Mouse (Mus musculus) intestine, postnatal 0 days (tissue): ENCODE results near the gene Lsm10. TPM values are rescaled to one million over a fixed set of nuclear protein-coding genes. Genes with fewer than 3 reads are reported as not detected.

ENCODE experiments used
- ATAC-seq: fragments of 200-750 bp; cut with Nextera tagmentation; 2 replicates; pipeline ENCODE4 v1.8.0; 2017; ENCODE audit warnings: mild to moderate bottlenecking, moderate TSS enrichment, moderate library complexity
- H3K27ac ChIP-seq: fragments of 300-500 bp; sonication (generic); 2 replicates; pipeline ENCODE4 v1.5.1; 2014; ENCODE audit warnings: mild to moderate bottlenecking, low read depth, low read length, moderate library complexity
- H3K27me3 ChIP-seq: fragments of 300-500 bp; sonication (generic); replicated peaks from 2 replicates; pipeline ENCODE4 v1.6.1; 2014; ENCODE audit warnings: low read length, mixed read lengths; ENCODE audit not compliant: control insufficient read depth, insufficient read depth
- H3K36me3 ChIP-seq: fragments of 300-500 bp; sonication (generic); 2 replicates; pipeline ENCODE4 v1.6.1; 2014; ENCODE audit warnings: mild to moderate bottlenecking, moderate library complexity; ENCODE audit not compliant: control insufficient read depth, insufficient read depth
- H3K4me1 ChIP-seq: fragments of 300-500 bp; sonication (generic); replicated peaks from 2 replicates; pipeline ENCODE4 v1.6.1; 2014; ENCODE audit warnings: antibody characterized with exemption, low read length, mixed read lengths; ENCODE audit not compliant: control insufficient read depth, insufficient read depth
- H3K4me2 ChIP-seq: fragments of 300-500 bp; sonication (generic); replicated peaks from 2 replicates; pipeline ENCODE4 v1.6.1; 2014; ENCODE audit warnings: low read depth, mild to moderate bottlenecking, moderate library complexity
- H3K4me3 ChIP-seq: fragments of 300-500 bp; sonication (generic); 2 replicates; pipeline ENCODE4 v1.5.1; 2014; ENCODE audit warnings: low read depth, low read length
- H3K9ac ChIP-seq: fragments of 300-500 bp; sonication (generic); 2 replicates; pipeline ENCODE4 v1.6.1; 2014; ENCODE audit warnings: mild to moderate bottlenecking, low read depth, low read length
- H3K9me3 ChIP-seq: fragments of 300-500 bp; sonication (generic); 2 replicates; pipeline ENCODE4 v1.6.1; 2016; ENCODE audit warnings: mixed run types; ENCODE audit not compliant: control insufficient read depth
- CTCF ChIP-seq: sonication (generic); IDR thresholded peaks from 2 replicates; pipeline ENCODE4 v1.5.1; 2016; ENCODE audit warnings: low read depth, mild to moderate bottlenecking, control low read depth, antibody characterized with exemption, moderate library complexity
- WGBS: fragments of 180-500 bp; shearing (Covaris S2); extraction: QIAGEN DNeasy Blood & Tissue Kit; methylation state at CpG from one replicate; pipeline ENCODE4 v1.1.7; 2014; 5-methylcytosine and 5-hydroxymethylcytosine counted together
- polyA plus RNA-seq: library from polyadenylated mRNA; unstranded; fragments of >200 nt; fragmentation: Nextera tagmentation; extraction: Ambion mirVana; gene quantifications from 2 replicates; pipeline ENCODE4 v1.2.1, GENCODE M21; 2015

The Lsm10 gene
- polyA plus RNA-seq, 1 experiment from 2014 or later, result 49.0 TPM

GRCm38 (mm10) chr4:126108061-126108740 lies 11.8 kb downstream of the Lsm10 start:
- Histone ChIP-seq H3K9me3 (no peaks in the 10 kb centered on the region), H3K9ac (0 out of 2 replicates have a peak overlapping the region, but pooled peaks have one; percentile 11), H3K27ac (no peak overlapping the region), H3K4me2 (no peak overlapping the region), H3K27me3 (no peaks in the 10 kb centered on the region), H3K36me3 (no peaks in the 10 kb centered on the region), H3K4me1 (peaks cover 20% of the 10 kb centered on the region), H3K4me3 (no peak overlapping the region)
- WGBS, result 63% methylated on average over 8 of the region's 8 CpGs
- TF ChIP-seq CTCF, result no peak
- no peak for ATAC-seq

- Histone ChIP-seq H3K4me1 (peaks cover 20% of the 10 kb centered on the region), H3K9ac (no peak overlapping the region), H3K4me3 (no peak overlapping the region), H3K27me3 (no peaks in the 10 kb centered on the region), H3K36me3 (no peaks in the 10 kb centered on the region), H3K9me3 (no peaks in the 10 kb centered on the region), H3K4me2 (peak overlapping the region; percentile 33), H3K27ac (peak overlapping the region; percentile 70)
- TF ChIP-seq CTCF, result no peak
- WGBS, result 59% methylated on average over 10 of the region's 10 CpGs
- ATAC-seq, result no peak
Measured at GRCm38 (mm10) chr4:126109613-126110373, 13.4 kb downstream of the Lsm10 start.

- H3K4me1 ChIP-seq, result peaks cover 17% of the 10 kb centered on the region
- peak; percentile 50 for ATAC-seq
- H3K4me2 ChIP-seq, result peak overlapping the region; percentile 33
- no peaks in the 10 kb centered on the region for H3K36me3 ChIP-seq
- H3K4me3 ChIP-seq, result no peak overlapping the region
- H3K27ac ChIP-seq, result peak overlapping the region; percentile 70
- no peaks in the 10 kb centered on the region for H3K9me3 ChIP-seq
- 25% methylated on average over 12 of the region's 12 CpGs for WGBS
- no peak overlapping the region for H3K9ac ChIP-seq
- peak; percentile 64 for TF ChIP-seq CTCF
- H3K27me3 ChIP-seq, result no peaks in the 10 kb centered on the region
Measured at GRCm38 (mm10) chr4:126110374-126111152, 14.1 kb downstream of the Lsm10 start.

GRCm38 (mm10) chr4:126111153-126111549 lies 14.7 kb downstream of the Lsm10 start:
- Histone ChIP-seq H3K27me3 (no peaks in the 10 kb centered on the region), H3K27ac (peak overlapping the region; percentile 70), H3K9ac (no peak overlapping the region), H3K36me3 (no peaks in the 10 kb centered on the region), H3K4me3 (no peak overlapping the region), H3K4me2 (peak overlapping the region; percentile 33; the same call in 1 of the 2 replicates), H3K4me1 (peaks cover 17% of the 10 kb centered on the region), H3K9me3 (no peaks in the 10 kb centered on the region)
- 38% methylated on average over 7 of the region's 7 CpGs for WGBS
- TF ChIP-seq CTCF, result no peak
- ATAC-seq, result no peak

GRCm38 (mm10) chr4:126113243-126113642 lies 16.8 kb downstream of the Lsm10 start:
- Histone ChIP-seq H3K4me1 (peaks cover 17% of the 10 kb centered on the region), H3K36me3 (peaks cover 8% of the 10 kb centered on the region; the same call in 1 of the 2 replicates), H3K9ac (no peak overlapping the region), H3K27me3 (no peaks in the 10 kb centered on the region), H3K4me3 (no peak overlapping the region), H3K27ac (no peak overlapping the region), H3K4me2 (no peak overlapping the region), H3K9me3 (no peaks in the 10 kb centered on the region)
- 71% methylated on average over 4 of the region's 4 CpGs for WGBS
- no peak for TF ChIP-seq CTCF
- no peak for ATAC-seq

GRCm38 (mm10) chr4:126113943-126114342 lies 17.5 kb downstream of the Lsm10 start:
- Histone ChIP-seq H3K4me2 (no peak overlapping the region), H3K4me1 (peaks cover 14% of the 10 kb centered on the region), H3K9ac (no peak overlapping the region), H3K27ac (no peak overlapping the region), H3K4me3 (no peak overlapping the region), H3K27me3 (no peaks in the 10 kb centered on the region), H3K36me3 (peaks cover 11% of the 10 kb centered on the region; the same call in 1 of the 2 replicates), H3K9me3 (no peaks in the 10 kb centered on the region)
- 19% methylated on average over 6 of the region's 6 CpGs for WGBS
- peak; percentile 11; the same call in 1 of the 2 replicates for ATAC-seq
- peak; percentile 75 for TF ChIP-seq CTCF
